Mouse (Mus musculus) brain, embryonic 14.5 days (tissue): ENCODE measurements around the gene Glt6d1.

Experiments used
- CTCF ChIP-seq: fragments of 200-500 bp; IDR thresholded peaks from 2 replicates; pipeline ENCODE4 v1.5.1; 2012; ENCODE audit warnings: inconsistent platforms, mild to moderate bottlenecking, moderate library complexity, borderline replicate concordance; ENCODE audit not compliant: insufficient read depth, insufficient read length; ENCODE audit errors: extremely low read depth
- POLR2A ChIP-seq: fragments of 200-500 bp; IDR thresholded peaks from 2 replicates; pipeline ENCODE4 v1.6.1; 2012; ENCODE audit warnings: mild to moderate bottlenecking, inconsistent platforms, borderline replicate concordance; ENCODE audit not compliant: poor library complexity, insufficient read depth, insufficient read length, severe bottlenecking; ENCODE audit errors: extremely low read depth

GRCm38 (mm10) chr2:25824751-25825150 lies 9.1 kb upstream of the Glt6d1 start:
- TF ChIP-seq CTCF (no peak), POLR2A (no peak)
